Mouse (Mus musculus) thymus, adult 18-20 months (tissue): Measurements from ENCODE around the gene Zfp2.

Experiments used
- DNase-seq, 2 experiments: peaks; one replicate each; pipeline ENCODE4 v3.0.0; 2022; ENCODE audit warnings: mixed read lengths in 2 of 2

The Zfp2 gene

DNA sequence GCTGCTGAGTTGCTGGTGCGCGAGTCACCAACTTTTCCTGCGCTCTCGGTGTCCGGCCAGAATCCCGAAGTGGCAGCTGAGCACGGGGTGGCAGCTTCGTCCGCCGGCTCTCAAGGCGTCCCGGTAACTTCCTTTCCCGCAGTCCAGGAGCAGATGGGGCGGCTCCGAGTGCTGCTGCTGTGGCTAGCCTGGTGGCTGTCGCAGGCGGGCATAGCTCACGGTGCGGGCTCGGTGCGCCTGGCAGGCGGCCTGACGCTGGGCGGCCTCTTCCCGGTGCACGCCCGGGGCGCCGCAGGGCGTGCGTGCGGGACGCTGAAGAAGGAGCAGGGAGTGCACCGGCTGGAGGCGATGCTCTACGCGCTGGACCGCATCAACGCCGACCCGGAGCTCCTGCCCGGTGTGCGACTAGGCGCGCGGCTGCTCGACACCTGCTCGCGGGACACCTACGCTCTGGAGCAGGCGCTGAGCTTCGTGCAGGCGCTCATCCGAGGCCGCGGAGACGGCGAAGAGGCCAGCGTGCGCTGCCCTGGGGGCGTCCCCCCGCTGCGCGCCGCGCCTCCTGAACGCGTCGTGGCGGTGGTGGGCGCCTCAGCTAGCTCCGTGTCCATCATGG lies 64.9 kb downstream of the Zfp2 start:
- no peak for DNase-seq

DNA sequence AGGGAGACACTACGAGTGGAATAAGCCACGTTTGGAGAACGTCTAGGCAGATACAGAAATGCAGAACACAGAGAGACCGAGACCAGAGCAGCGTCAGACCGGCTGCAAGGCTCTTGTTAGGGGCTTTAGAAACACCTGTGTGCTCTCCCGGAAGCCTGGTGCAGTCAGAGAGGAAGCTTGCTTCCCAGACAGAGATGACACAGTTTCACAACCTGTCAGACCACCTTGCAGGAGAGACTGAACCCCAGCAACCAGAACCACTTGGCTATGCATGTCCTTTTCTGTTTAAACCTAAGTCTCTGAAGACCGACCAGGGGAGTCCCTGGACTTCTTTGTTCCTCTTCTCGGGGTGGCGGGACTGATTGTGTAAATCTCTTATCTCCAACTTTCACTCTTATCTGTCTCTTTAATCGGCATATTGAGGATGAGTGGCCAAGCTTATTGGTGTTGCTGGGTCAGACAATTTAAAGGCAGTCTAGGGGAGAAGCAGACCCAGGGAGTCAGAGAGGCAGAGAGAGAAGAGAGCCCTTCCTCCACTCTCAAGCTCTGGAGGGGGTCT lies 65.7 kb downstream of the Zfp2 start, which contains the start of gene Grm6:
Gene Grm6, plus strand, starts transcription at position 509 of the 559 bp plus-strand sequence.
- DNase-seq = peak; percentile 37 to 60

DNA sequence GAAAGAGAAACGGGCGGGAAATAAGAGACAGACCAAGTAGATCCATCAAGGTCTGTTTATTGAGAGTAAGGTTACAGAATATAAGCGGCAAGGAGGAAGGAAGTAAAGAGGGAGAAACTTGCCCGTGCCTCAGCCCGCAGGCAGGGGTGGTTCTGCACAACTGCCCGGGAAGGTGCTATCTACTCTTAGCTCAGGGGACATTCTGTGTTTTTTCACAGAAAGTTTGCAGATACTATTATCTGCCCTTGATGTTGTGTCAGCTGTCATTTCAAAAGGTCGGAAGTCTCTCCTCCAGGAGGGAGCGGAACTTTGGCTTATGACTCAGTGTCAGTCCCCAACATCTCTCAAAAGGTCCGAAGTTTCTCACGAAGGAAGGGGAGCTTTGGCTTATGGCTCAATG lies 66.7 kb downstream of the Zfp2 start:
- DNase-seq = no peak
